Mouse (Mus musculus): Measurements from ENCODE around the gene Slc23a4. TPM values are rescaled to one million over a fixed set of nuclear protein-coding genes. Genes with fewer than 3 reads are reported as not detected.

The Slc23a4 gene
- total RNA-seq, 2 experiments from 2014 or later, result not detected

Other genes starting within 250 kb of the Slc23a4 start
- 4.2 and 15.1 TPM in 2 replicates for gene Agbl3, start 208.0 kb downstream of the Slc23a4 start, total RNA-seq (2015; ENCODE audit: low replicate concordance)
- gene Agbl3, start 208.0 kb downstream of the Slc23a4 start, total RNA-seq (2017; ENCODE audit: low replicate concordance), result 8.6 TPM in 1 of 2 replicates, not detected in the other
- gene Tmem140, start 125.3 kb downstream of the Slc23a4 start, total RNA-seq (2015; ENCODE audit: low replicate concordance), result 3.8 TPM in 1 of 2 replicates, not detected in the other
- 3.6 and 5.4 TPM in 2 replicates for gene Tmem140, start 125.3 kb downstream of the Slc23a4 start, total RNA-seq (2017; ENCODE audit: low replicate concordance)
- 6.7 and 10.5 TPM in 2 replicates for gene Cyren, start 110.3 kb downstream of the Slc23a4 start, total RNA-seq (2015; ENCODE audit: low replicate concordance)
- 6.7 and 9.4 TPM in 2 replicates for gene Cyren, start 110.3 kb downstream of the Slc23a4 start, total RNA-seq (2017; ENCODE audit: low replicate concordance)
- 35.6 and 63.1 TPM in 2 replicates for gene Wdr91, start 77.5 kb downstream of the Slc23a4 start, total RNA-seq (2015; ENCODE audit: low replicate concordance)
- 74.3 and 74.4 TPM in 2 replicates for gene Wdr91, start 77.5 kb downstream of the Slc23a4 start, total RNA-seq (2017; ENCODE audit: low replicate concordance)
- not detected in 2 replicates for gene Stra8, start 68.2 kb downstream of the Slc23a4 start, total RNA-seq (2015; ENCODE audit: low replicate concordance)
- not detected in 2 replicates for gene Stra8, start 68.2 kb downstream of the Slc23a4 start, total RNA-seq (2017; ENCODE audit: low replicate concordance)
- 42.8 and 80.4 TPM in 2 replicates for gene Cnot4, start 145.3 kb upstream of the Slc23a4 start, total RNA-seq (2015; ENCODE audit: low replicate concordance)
- gene Cnot4, start 145.3 kb upstream of the Slc23a4 start, total RNA-seq (2017; ENCODE audit: low replicate concordance), result 55.2 and 57.6 TPM in 2 replicates
- gene Nup205, start 189.0 kb upstream of the Slc23a4 start, total RNA-seq (2015; ENCODE audit: low replicate concordance), result 33.2 and 54.9 TPM in 2 replicates
- 24.3 and 28.4 TPM in 2 replicates for gene Nup205, start 189.0 kb upstream of the Slc23a4 start, total RNA-seq (2017; ENCODE audit: low replicate concordance)

Data from erythroid progenitor cell, adult 5-6 weeks (primary cell).